Mouse (Mus musculus): Measurements from ENCODE around the gene Lrrc2.
A peak's percentile ranks its signal among the peaks of the same experiment; 100 is the strongest.

Gene Lrrc2

GRCm38 (mm10) chr9:110951397-110951796 is at the start of gene Lrrc2:
Gene Lrrc2 (plus strand): TSS chr9:110951545.
- no peak for DNase-seq (ENCODE audit: low read depth, low spot score)

- DNase-seq (ENCODE audit: low read depth, low spot score), result no peak
Measured at GRCm38 (mm10) chr9:110902271-110902670, 49.1 kb upstream of the Lrrc2 start.

- DNase-seq (ENCODE audit: low read depth, low spot score), result peak; percentile 91
Measured at GRCm38 (mm10) chr9:110907201-110907837, 44.0 kb upstream of the Lrrc2 start.

GRCm38 (mm10) chr9:110907838-110908630 is 43.3 kb upstream of the Lrrc2 start:
- DNase-seq (ENCODE audit: low read depth, low spot score), result no peak

GRCm38 (mm10) chr9:110908631-110909016 is 42.7 kb upstream of the Lrrc2 start:
- DNase-seq (ENCODE audit: low read depth, low spot score), result no peak

GRCm38 (mm10) chr9:110909371-110909967 is 41.9 kb upstream of the Lrrc2 start:
- no peak for DNase-seq (ENCODE audit: low read depth, low spot score)

GRCm38 (mm10) chr9:110914631-110915236 is 36.6 kb upstream of the Lrrc2 start:
- no peak for DNase-seq (ENCODE audit: low read depth, low spot score)

GRCm38 (mm10) chr9:110915466-110915865 is 35.9 kb upstream of the Lrrc2 start:
- DNase-seq (ENCODE audit: low read depth, low spot score), result no peak

- DNase-seq (ENCODE audit: low read depth, low spot score), result peak; percentile 71
Measured at GRCm38 (mm10) chr9:110916786-110917185, 34.6 kb upstream of the Lrrc2 start, which contains the start of gene Fam240a. Gene Fam240a (minus strand): TSS chr9:110916861.

- DNase-seq (ENCODE audit: low read depth, low spot score), result peak; percentile 46
Measured at GRCm38 (mm10) chr9:110920665-110921419, 30.5 kb upstream of the Lrrc2 start.

- peak; percentile 75 for DNase-seq (ENCODE audit: low read depth, low spot score)
Measured at GRCm38 (mm10) chr9:110922759-110923158, 28.6 kb upstream of the Lrrc2 start.

GRCm38 (mm10) chr9:110931573-110931972 is 19.8 kb upstream of the Lrrc2 start:
- no peak for DNase-seq (ENCODE audit: low read depth, low spot score)

GRCm38 (mm10) chr9:110933850-110934437 is 17.4 kb upstream of the Lrrc2 start:
- DNase-seq (ENCODE audit: low read depth, low spot score), result no peak

- DNase-seq (ENCODE audit: low read depth, low spot score), result no peak
Measured at GRCm38 (mm10) chr9:110935941-110936340, 15.4 kb upstream of the Lrrc2 start.

GRCm38 (mm10) chr9:110937506-110938490 is 13.5 kb upstream of the Lrrc2 start:
- DNase-seq (ENCODE audit: low read depth, low spot score), result peak; percentile 31

- DNase-seq (ENCODE audit: low read depth, low spot score), result peak; percentile 61
Measured at GRCm38 (mm10) chr9:110944265-110944664, 7.1 kb upstream of the Lrrc2 start.

- DNase-seq (ENCODE audit: low read depth, low spot score), result no peak
Measured at GRCm38 (mm10) chr9:110945343-110945742, 6.0 kb upstream of the Lrrc2 start.

GRCm38 (mm10) chr9:110945926-110946325 is 5.4 kb upstream of the Lrrc2 start, which contains the start of gene Tdgf1:
Gene Tdgf1 (minus strand): TSS chr9:110946158.
- peak; percentile 30 for DNase-seq (ENCODE audit: low read depth, low spot score)

- DNase-seq (ENCODE audit: low read depth, low spot score), result peak; percentile 88
Measured at GRCm38 (mm10) chr9:110946548-110947044, 4.7 kb upstream of the Lrrc2 start.

Measured in CD4-positive helper T cell, adult 2 months (primary cell).